Mouse (Mus musculus) adrenal gland, postnatal 36 days (tissue): ENCODE measurements around the gene Aplnr. TPM values are rescaled to one million over a fixed set of nuclear protein-coding genes. Genes with fewer than 3 reads are reported as not detected.

Experiments used
- DNase-seq, 2 experiments: peaks; one replicate each; pipeline ENCODE4 v3.0.0; 2021; ENCODE audit warnings: mixed read lengths in 1 of 2
- total RNA-seq, 2 experiments: library from RNA; stranded (reverse); gene quantifications; 2 replicates each; pipeline ENCODE4 v1.2.3; 2021

Aplnr gene
- total RNA-seq, 2 experiments from 2014 or later, result 20.0 to 27.1 TPM

DNA sequence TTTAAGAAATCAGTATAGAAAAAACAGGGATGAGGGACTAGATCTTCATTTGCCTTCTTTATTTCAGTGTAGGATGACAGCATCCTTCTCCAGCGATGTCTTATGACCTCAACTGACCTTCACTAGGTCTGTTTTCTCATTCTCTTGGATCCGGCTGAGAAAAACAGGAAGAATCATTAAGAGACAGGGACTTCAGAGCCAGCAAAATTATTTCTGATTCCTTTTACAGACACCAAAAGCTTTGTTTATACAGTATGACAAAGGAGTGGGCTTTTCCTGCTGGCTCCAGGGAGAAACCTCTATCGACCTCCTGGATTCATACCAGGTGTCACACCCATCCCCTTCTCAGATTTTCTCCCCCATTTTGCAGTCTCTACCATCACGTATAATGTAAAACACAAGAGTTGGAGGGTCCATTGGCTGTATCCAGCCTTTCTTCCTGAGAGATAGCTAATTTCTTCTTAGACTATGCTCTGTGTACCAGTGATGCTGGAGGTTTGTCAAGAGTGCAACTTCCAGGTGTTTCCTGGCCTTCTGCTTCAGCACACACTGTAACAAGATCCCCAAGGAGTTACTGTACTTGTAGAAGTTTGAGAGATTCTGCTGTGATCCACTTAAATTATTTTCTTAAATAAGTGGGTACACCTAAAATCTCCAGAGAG lies 42.2 kb downstream of the Aplnr start:
- DNase-seq, result no peak

DNA sequence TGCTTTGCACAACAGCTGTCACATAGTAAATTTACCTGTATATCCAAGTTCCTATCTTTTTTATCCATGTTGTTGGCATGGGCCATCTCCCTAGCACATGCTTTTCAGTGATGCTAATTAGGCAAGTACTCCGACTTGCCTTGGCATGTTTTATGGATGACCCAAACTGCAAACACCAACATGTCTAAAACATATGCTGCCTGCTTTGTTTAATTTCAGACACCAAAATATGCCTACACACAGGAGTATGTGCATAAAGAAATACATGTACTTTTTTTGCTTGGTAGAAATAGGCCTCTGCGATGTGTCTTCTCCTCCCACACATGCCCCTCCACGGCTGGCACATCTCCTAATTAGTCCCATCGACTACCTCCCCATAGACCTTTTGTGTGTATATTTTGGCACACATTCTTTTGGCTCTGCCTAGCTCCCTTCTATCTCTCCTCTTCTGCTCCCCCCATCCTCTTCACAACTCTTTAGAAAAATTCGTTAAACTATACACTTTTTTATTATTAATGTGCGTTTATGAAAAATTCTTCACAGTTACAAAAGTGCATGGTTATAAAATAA lies 51.6 kb downstream of the Aplnr start:
- no peak for DNase-seq

Other genes with a start within 250 kb of the Aplnr start
- 1 to 10 TPM in 1 of 2 experiments, under 1 TPM in 1; 0.79 to 2.4 TPM for gene Rtn4rl2, start 249.5 kb upstream of the Aplnr start, total RNA-seq
- gene Slc43a3, start 199.6 kb upstream of the Aplnr start, total RNA-seq, result 10 to 100 TPM; 52.8 to 88.3 TPM
- not detected for gene Prg2, start 155.8 kb upstream of the Aplnr start, total RNA-seq
- gene Prg3, start 148.0 kb upstream of the Aplnr start, total RNA-seq, result not detected
- gene Ssrp1, start 99.0 kb upstream of the Aplnr start, total RNA-seq, result 100 to 1,000 TPM; 126 to 128 TPM
- 1 to 10 TPM; 1.6 to 2.0 TPM for gene P2rx3, start 98.8 kb upstream of the Aplnr start, total RNA-seq
- 100 to 1,000 TPM in 1 of 2 experiments, 10 to 100 TPM in 1; 94.2 to 103 TPM for gene Tnks1bp1, start 88.2 kb upstream of the Aplnr start, total RNA-seq
- 10 to 100 TPM; 13.8 to 24.4 TPM for gene Lrrc55, start 61.0 kb downstream of the Aplnr start, total RNA-seq
- not detected for gene Olfr987, start 203.1 kb downstream of the Aplnr start, total RNA-seq
- gene Olfr988, start 227.0 kb downstream of the Aplnr start, total RNA-seq, result not detected